Mouse (Mus musculus) CH12.LX (cell line): ENCODE measurements around the gene Bcar1. TPM values are rescaled to one million over a fixed set of nuclear protein-coding genes. Genes with fewer than 3 reads are reported as not detected.

Experiments used
- DNase-seq: peaks from one replicate; pipeline ENCODE4 v3.0.0-alpha.2; 2013; ENCODE audit errors: extremely low read depth
- H3K27ac ChIP-seq: 2 replicates; pipeline ENCODE4 v1.5.1; 2012; ENCODE audit warnings: low read depth, mild to moderate bottlenecking, control low read depth, moderate library complexity; ENCODE audit not compliant: insufficient read depth
- H3K27me3 ChIP-seq: replicated peaks from 2 replicates; pipeline ENCODE3; 2012; ENCODE audit warnings: inconsistent platforms
- H3K36me3 ChIP-seq, 2 experiments: replicated peaks in 1 of 2; 2 replicates each; pipeline versions ENCODE3 to v1.6.1; 2012; ENCODE audit warnings: inconsistent platforms in 1 of 2, low read length in 1 of 2, mild to moderate bottlenecking in 1 of 2, mixed read lengths in 1 of 2, moderate library complexity in 1 of 2; ENCODE audit not compliant: control insufficient read depth in 1 of 2, insufficient read depth in 1 of 2
- H3K4me1 ChIP-seq, 2 experiments: 2 replicates each; pipeline ENCODE4 v1.6.1; 2012; ENCODE audit warnings: inconsistent platforms in 1 of 2, moderate library complexity in 1 of 2; ENCODE audit not compliant: insufficient read depth in 2 of 2, control insufficient read depth in 1 of 2
- H3K4me2 ChIP-seq: 2 replicates; pipeline ENCODE4 v1.6.1; 2012; ENCODE audit warnings: low read depth, mild to moderate bottlenecking, control low read depth; ENCODE audit not compliant: poor library complexity, insufficient read depth, severe bottlenecking
- H3K4me3 ChIP-seq, 3 experiments: fragments of 150-350 bp in 1 of 3; sonication (generic) in 1 of 3; replicated peaks in 1 of 3; 2 replicates each; pipeline versions ENCODE3 to v1.5.1; 2011 to 2012; ENCODE audit warnings: low read depth in 2 of 3, low read length in 2 of 3, mild to moderate bottlenecking in 2 of 3, moderate library complexity in 2 of 3, control low read depth in 1 of 3, improper control_type of control experiment in 1 of 3, inconsistent platforms in 1 of 3, mixed read lengths in 1 of 3; ENCODE audit not compliant: poor library complexity in 1 of 3
- H3K79me2 ChIP-seq: replicated peaks from 2 replicates; pipeline ENCODE4 v1.6.1; 2012; ENCODE audit warnings: mild to moderate bottlenecking, moderate library complexity; ENCODE audit not compliant: control insufficient read depth, poor library complexity, insufficient read depth, severe bottlenecking; ENCODE audit errors: extremely low read depth
- H3K9ac ChIP-seq: 2 replicates; pipeline ENCODE4 v1.6.1; 2012; ENCODE audit warnings: low read depth, mild to moderate bottlenecking, control low read depth, moderate library complexity; ENCODE audit not compliant: insufficient read depth
- H3K9me3 ChIP-seq: replicated peaks from 2 replicates; pipeline ENCODE3; 2012; ENCODE audit warnings: low read length, inconsistent platforms, mixed read lengths
- BHLHE40 ChIP-seq: IDR thresholded peaks from 2 replicates; pipeline ENCODE4 v1.6.1; 2011; ENCODE audit warnings: mild to moderate bottlenecking, low read depth, low read length, improper control_type of control experiment
- CHD2 ChIP-seq: IDR thresholded peaks from 2 replicates; pipeline ENCODE4 v1.6.1; 2011; ENCODE audit warnings: low read length, improper control_type of control experiment
- CTCF ChIP-seq, 2 experiments: IDR thresholded peaks in 1 of 2; conservative IDR thresholded peaks in 1 of 2; 2 replicates each; pipeline ENCODE4 v1.5.1; 2011 to 2012; ENCODE audit warnings: low read depth in 2 of 2, low read length in 2 of 2, improper control_type of control experiment in 1 of 2, inconsistent platforms in 1 of 2, mild to moderate bottlenecking in 1 of 2, moderate library complexity in 1 of 2
- EP300 ChIP-seq: IDR thresholded peaks from 2 replicates; pipeline ENCODE4 v1.6.1; 2011; ENCODE audit warnings: low read length, improper control_type of control experiment
- GABPA ChIP-seq: IDR thresholded peaks from 2 replicates; pipeline ENCODE4 v1.6.1; 2012; ENCODE audit warnings: low read depth, low read length, improper control_type of control experiment, inconsistent platforms; ENCODE audit not compliant: insufficient replicate concordance
- IRF4 ChIP-seq: IDR thresholded peaks from 2 replicates; pipeline ENCODE4 v1.6.1; 2014; ENCODE audit warnings: low read depth, mild to moderate bottlenecking, inconsistent platforms, low read length, improper control_type of control experiment
- JUN ChIP-seq: IDR thresholded peaks from 2 replicates; pipeline ENCODE4 v1.6.1; 2011; ENCODE audit warnings: low read depth, mild to moderate bottlenecking, low read length, improper control_type of control experiment, moderate library complexity; ENCODE audit not compliant: insufficient read depth
- JUND ChIP-seq: conservative IDR thresholded peaks from 2 replicates; pipeline ENCODE4 v1.6.1; 2011; ENCODE audit warnings: low read depth, low read length, improper control_type of control experiment
- MAFK ChIP-seq: IDR thresholded peaks from 2 replicates; pipeline ENCODE4 v1.6.1; 2011; ENCODE audit warnings: low read length, improper control_type of control experiment; ENCODE audit not compliant: insufficient replicate concordance
- MAZ ChIP-seq: IDR thresholded peaks from 2 replicates; pipeline ENCODE4 v1.6.1; 2012; ENCODE audit warnings: low read depth, mild to moderate bottlenecking, inconsistent platforms, low read length, improper control_type of control experiment, moderate library complexity
- MXI1 ChIP-seq: IDR thresholded peaks from 2 replicates; pipeline ENCODE4 v1.6.1; 2011; ENCODE audit warnings: mild to moderate bottlenecking, low read depth, low read length, improper control_type of control experiment
- NELFE ChIP-seq: IDR thresholded peaks from 2 replicates; pipeline ENCODE4 v1.6.1; 2011; ENCODE audit warnings: low read depth, low read length, improper control_type of control experiment
- PAX5 ChIP-seq: IDR thresholded peaks from 2 replicates; pipeline ENCODE4 v1.6.1; 2012; ENCODE audit warnings: low read length, inconsistent platforms, mixed read lengths
- POLR2A ChIP-seq: IDR thresholded peaks from 2 replicates; pipeline ENCODE4 v1.6.1; 2011; ENCODE audit warnings: low read depth, mild to moderate bottlenecking, improper control_type of control experiment, low read length
- POLR2AphosphoS2 ChIP-seq: IDR thresholded peaks from 2 replicates; pipeline ENCODE4 v1.6.1; 2011; ENCODE audit warnings: low read depth, low read length, improper control_type of control experiment
- RAD21 ChIP-seq: IDR thresholded peaks from 2 replicates; pipeline ENCODE4 v1.6.1; 2011; ENCODE audit warnings: low read depth, mild to moderate bottlenecking, low read length, improper control_type of control experiment, moderate library complexity
- RCOR1 ChIP-seq: conservative IDR thresholded peaks from 2 replicates; pipeline ENCODE4 v1.6.1; 2012; ENCODE audit warnings: low read depth, mild to moderate bottlenecking, inconsistent platforms, low read length, improper control_type of control experiment
- SIN3A ChIP-seq: IDR thresholded peaks from 2 replicates; pipeline ENCODE4 v1.6.1; 2012; ENCODE audit warnings: low read length, improper control_type of control experiment, inconsistent platforms
- SMC3 ChIP-seq: IDR thresholded peaks from 2 replicates; pipeline ENCODE4 v1.6.1; 2011; ENCODE audit warnings: low read depth, low read length, improper control_type of control experiment
- TCF12 ChIP-seq: IDR thresholded peaks from 2 replicates; pipeline ENCODE4 v1.6.1; 2014; ENCODE audit warnings: low read depth, mild to moderate bottlenecking, inconsistent platforms, low read length, improper control_type of control experiment
- ZC3H11A ChIP-seq: IDR thresholded peaks from 2 replicates; pipeline ENCODE4 v1.6.1; 2012; ENCODE audit warnings: low read depth, mild to moderate bottlenecking, inconsistent platforms, low read length, improper control_type of control experiment
- ZMIZ1 ChIP-seq: IDR thresholded peaks from 2 replicates; pipeline ENCODE4 v1.6.1; 2012; ENCODE audit warnings: low read depth, mild to moderate bottlenecking, inconsistent platforms, low read length, improper control_type of control experiment
- dilution Hi-C: fragments of 300-500 bp; cut with MboI; formaldehyde crosslinking; loops from 2 replicates; pipeline ENCODE4 v1.14.3; 2020; ENCODE audit warnings: low sequenced_read_pairs; ENCODE audit not compliant: extremely low pct_unique_long_range_greater_than_20kb, extremely low pct_ligation_motif_present
- in situ Hi-C: fragments of 300-500 bp; cut with MboI; formaldehyde crosslinking; loops from 3 replicates; pipeline ENCODE4 v1.14.3; 2019; ENCODE audit warnings: low sequenced_read_pairs, low pct_ligation_motif_present, low pct_unique_long_range_greater_than_20kb, mixed read lengths
- polyA plus RNA-seq: library from polyadenylated mRNA; unstranded; fragments of >175 nt; gene quantifications from 2 replicates; pipeline ENCODE4 v1.2.1, GENCODE M21; 2012; ENCODE audit warnings: low read depth; ENCODE audit not compliant: insufficient read length
- total RNA-seq, 2 experiments: library from RNA; depleted of rRNA; stranded (reverse); fragments of 300-350 nt in 1 of 2; fragments of >200 nt in 1 of 2; gene quantifications; 2 replicates each; pipeline ENCODE4 v1.2.3; 2012 to 2014

Gene Bcar1
- total and polyA plus RNA-seq, 3 experiments, result 0.97 to 2.1 (median 1.2) TPM

- in situ Hi-C loops (loop anchor here (10.0 kb wide), 1 partner anchor 55 kb away; no protein-coding TSS in a partner anchor), dilution Hi-C loops (no loop called here)
- peaks cover 42 to 92% of the 10 kb centered on the region in 2 experiments for H3K36me3 ChIP-seq
- H3K4me1 ChIP-seq, result peaks cover 0 to 12% of the 10 kb centered on the region in 2 experiments; a peak in 2 of 4 replicates
- H3K27ac ChIP-seq, result no peak overlapping the region
- H3K4me3 ChIP-seq, result no peak overlapping the region
- no peak overlapping the region for H3K4me2 ChIP-seq
- no peak overlapping the region for H3K9ac ChIP-seq
- no peak for TF ChIP-seq IRF4
- no peak for TF ChIP-seq JUN
- no peak for TF ChIP-seq MAZ
- TF ChIP-seq TCF12, result no peak
- no peak for TF ChIP-seq NELFE
- no peak for TF ChIP-seq CHD2
- no peak for TF ChIP-seq SMC3
- TF ChIP-seq GABPA, result no peak
- no peak for DNase-seq
- H3K27me3 ChIP-seq, result no peaks in the 10 kb centered on the region
- no peaks in the 10 kb centered on the region for H3K9me3 ChIP-seq
- H3K79me2 ChIP-seq, result no peaks in the 10 kb centered on the region
Measured at GRCm38 (mm10) chr8:111769764-111770428, 26.3 kb upstream of the Bcar1 start.

DNA sequence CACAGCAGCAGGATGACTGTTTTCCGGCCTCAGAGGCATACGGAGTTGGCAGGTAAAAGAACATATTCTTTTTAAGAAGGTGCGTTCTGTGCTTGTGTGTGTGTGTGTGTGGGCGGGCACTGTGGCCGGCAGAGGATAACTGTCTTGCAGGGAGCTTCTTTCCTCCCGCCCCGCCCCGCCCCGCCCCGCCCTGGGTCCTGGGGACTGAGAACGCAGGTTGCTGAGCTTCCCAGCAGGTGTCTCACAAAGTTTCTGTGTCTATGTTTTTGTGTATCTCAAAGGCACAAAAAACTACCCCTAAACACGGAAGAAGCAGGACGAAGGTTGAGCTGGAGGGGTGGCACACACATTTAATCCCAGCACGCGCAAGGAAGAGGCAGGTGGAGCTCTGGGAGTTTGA, 25.7 kb upstream of the Bcar1 start:
- Histone ChIP-seq H3K27me3 (no peaks in the 10 kb centered on the region), H3K9me3 (no peaks in the 10 kb centered on the region), H3K9ac (no peak overlapping the region), H3K4me3 (no peak overlapping the region), H3K4me1 (peaks cover 0 to 6% of the 10 kb centered on the region in 2 experiments; a peak in 2 of 4 replicates), H3K36me3 (peaks cover 36 to 86% of the 10 kb centered on the region in 2 experiments), H3K27ac (no peak overlapping the region), H3K4me2 (no peak overlapping the region), H3K79me2 (no peaks in the 10 kb centered on the region)
- TF ChIP-seq SMC3, result no peak
- no peak for TF ChIP-seq CHD2
- no peak for TF ChIP-seq EP300
- TF ChIP-seq ZC3H11A, result no peak
- TF ChIP-seq MAZ, result no peak
- TF ChIP-seq RAD21, result no peak
- TF ChIP-seq NELFE, result no peak
- dilution Hi-C loops (no loop called here), in situ Hi-C loops (no loop called here)
- no peak for DNase-seq

- H3K36me3 ChIP-seq, result peaks cover 36 to 85% of the 10 kb centered on the region in 2 experiments
- H3K9ac ChIP-seq, result no peak overlapping the region
- H3K4me2 ChIP-seq, result no peak overlapping the region
- DNase-seq, result no peak
- dilution Hi-C loops (no loop called here), in situ Hi-C loops (no loop called here)
- no peaks in the 10 kb centered on the region for H3K27me3 ChIP-seq
- H3K9me3 ChIP-seq, result no peaks in the 10 kb centered on the region
- H3K4me3 ChIP-seq, result no peak overlapping the region
- no peaks in the 10 kb centered on the region for H3K79me2 ChIP-seq
- TF ChIP-seq ZMIZ1 (no peak), BHLHE40 (no peak), POLR2A (no peak), PAX5 (no peak), SIN3A (no peak), MAFK (no peak), RAD21 (no peak), CHD2 (no peak), ZC3H11A (no peak), JUND (no peak), GABPA (no peak), JUN (no peak), POLR2AphosphoS2 (no peak), MXI1 (no peak), TCF12 (no peak), MAZ (no peak), RCOR1 (no peak), IRF4 (no peak), CTCF (conservative IDR thresholded peaks at IDR 0.05 in 1 of 2, IDR thresholded peaks at IDR 0.05 in 1 of 2; ENCODE audit: low read depth in 2 of 2, low read length in 2 of 2) (no peak)
- H3K4me1 ChIP-seq, result peaks cover 0 to under 1% of the 10 kb centered on the region in 2 experiments; a peak in 1 of 4 replicates
- no peak overlapping the region for H3K27ac ChIP-seq
Measured at GRCm38 (mm10) chr8:111768651-111769050, 25.0 kb upstream of the Bcar1 start.
